Mouse (Mus musculus): ENCODE data around the gene Gm973. TPM values are rescaled to one million over a fixed set of nuclear protein-coding genes. Genes with fewer than 3 reads are reported as not detected.
A peak's percentile ranks its signal among the peaks of the same experiment; 100 is the strongest.

Gm973 gene
- polyA plus RNA-seq, 1 experiment from 2014 or later = 9.5 TPM

GRCm38 (mm10) chr1:59487651-59488051, 28.4 kb upstream of the Gm973 start:
- WGBS = 4% methylated on average over 10 of the region's 10 CpGs
- DNase-seq (ENCODE audit: low spot score) (peak; percentile 44), ATAC-seq (ENCODE audit: low FRiP score) (no peak)
- Histone ChIP-seq H3K4me2 (replicated peaks; ENCODE audit: low read depth, low read length) (peak overlapping the region; percentile 36), H3K27ac (ENCODE audit: low read depth, low read length) (no peak overlapping the region), H3K4me1 (replicated peaks; ENCODE audit: control insufficient read depth, insufficient read depth, low read length) (peaks cover 11% of the 10 kb centered on the region; the same call in 1 of the 2 replicates), H3K4me3 (ENCODE audit: low read depth, low read length) (no peak overlapping the region; the same call in 1 of the 2 replicates), H3K9me3 (ENCODE audit: control insufficient read depth, low read length) (no peaks in the 10 kb centered on the region), H3K9ac (ENCODE audit: low read depth, low read length) (0 out of 2 replicates have a peak overlapping the region, but pooled peaks have one; percentile 37), H3K27me3 (ENCODE audit: control insufficient read depth, insufficient read depth, low read length) (no peaks in the 10 kb centered on the region), H3K36me3 (ENCODE audit: control insufficient read depth, insufficient read depth, low read length) (no peaks in the 10 kb centered on the region)

GRCm38 (mm10) chr1:59488481-59488880, 27.6 kb upstream of the Gm973 start:
- DNase-seq (ENCODE audit: low spot score) (no peak), ATAC-seq (ENCODE audit: low FRiP score) (no peak)
- no peaks in the 10 kb centered on the region for H3K9me3 ChIP-seq (ENCODE audit: control insufficient read depth, low read length)
- no peak overlapping the region for H3K4me2 ChIP-seq (replicated peaks; ENCODE audit: low read depth, low read length)
- no peak overlapping the region for H3K9ac ChIP-seq (ENCODE audit: low read depth, low read length)
- no peak overlapping the region for H3K4me3 ChIP-seq (ENCODE audit: low read depth, low read length)
- no peaks in the 10 kb centered on the region for H3K27me3 ChIP-seq (ENCODE audit: control insufficient read depth, insufficient read depth, low read length)
- H3K4me1 ChIP-seq (replicated peaks; ENCODE audit: control insufficient read depth, insufficient read depth, low read length) = peaks cover 8% of the 10 kb centered on the region; the same call in 1 of the 2 replicates
- H3K27ac ChIP-seq (ENCODE audit: low read depth, low read length) = no peak overlapping the region
- 61% methylated on average over 4 of the region's 4 CpGs for WGBS
- H3K36me3 ChIP-seq (ENCODE audit: control insufficient read depth, insufficient read depth, low read length) = no peaks in the 10 kb centered on the region

- Histone ChIP-seq H3K27ac (ENCODE audit: low read depth, low read length) (no peak overlapping the region), H3K9me3 (ENCODE audit: control insufficient read depth, low read length) (no peaks in the 10 kb centered on the region), H3K4me1 (replicated peaks; ENCODE audit: control insufficient read depth, insufficient read depth, low read length) (peaks cover 8% of the 10 kb centered on the region; the same call in 1 of the 2 replicates), H3K4me3 (ENCODE audit: low read depth, low read length) (no peak overlapping the region), H3K4me2 (replicated peaks; ENCODE audit: low read depth, low read length) (no peak overlapping the region), H3K9ac (ENCODE audit: low read depth, low read length) (no peak overlapping the region), H3K36me3 (ENCODE audit: control insufficient read depth, insufficient read depth, low read length) (no peaks in the 10 kb centered on the region), H3K27me3 (ENCODE audit: control insufficient read depth, insufficient read depth, low read length) (no peaks in the 10 kb centered on the region)
- no peak for DNase-seq (ENCODE audit: low spot score)
- no peak for ATAC-seq (ENCODE audit: low FRiP score)
- WGBS = 73% methylated on average over 4 of the region's 4 CpGs
Measured at GRCm38 (mm10) chr1:59488991-59489390, 27.1 kb upstream of the Gm973 start.

DNA sequence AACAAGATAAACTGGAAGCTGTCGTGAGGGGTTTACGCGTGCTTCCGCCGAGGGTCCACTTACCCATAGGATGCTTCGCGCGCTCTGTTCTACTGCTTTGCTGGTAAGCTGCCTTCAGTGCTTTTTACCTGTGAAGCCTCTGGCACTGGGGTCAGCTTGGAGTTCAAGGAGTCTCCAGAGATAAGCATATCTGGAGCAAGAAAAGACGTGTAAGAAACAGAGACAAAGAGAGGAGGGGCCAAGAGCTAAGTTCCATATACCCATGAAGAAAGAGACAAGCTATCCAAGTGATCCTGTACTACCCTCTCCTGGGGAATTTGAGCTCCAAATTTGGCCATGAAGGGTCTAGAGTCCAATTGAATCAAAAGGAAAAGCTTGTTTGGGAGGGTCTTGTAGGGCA, 24.5 kb upstream of the Gm973 start:
- H3K27me3 ChIP-seq (ENCODE audit: control insufficient read depth, insufficient read depth, low read length) = no peaks in the 10 kb centered on the region
- H3K9me3 ChIP-seq (ENCODE audit: control insufficient read depth, low read length) = no peaks in the 10 kb centered on the region
- H3K9ac ChIP-seq (ENCODE audit: low read depth, low read length) = no peak overlapping the region
- no peak overlapping the region for H3K4me2 ChIP-seq (replicated peaks; ENCODE audit: low read depth, low read length)
- H3K4me3 ChIP-seq (ENCODE audit: low read depth, low read length) = no peak overlapping the region
- peaks cover 3% of the 10 kb centered on the region; the same call in 1 of the 2 replicates for H3K4me1 ChIP-seq (replicated peaks; ENCODE audit: control insufficient read depth, insufficient read depth, low read length)
- DNase-seq (ENCODE audit: low spot score) (no peak), ATAC-seq (ENCODE audit: low FRiP score) (no peak)
- no peak overlapping the region for H3K27ac ChIP-seq (ENCODE audit: low read depth, low read length)
- 88% methylated on average over 9 of the region's 9 CpGs for WGBS
- no peaks in the 10 kb centered on the region for H3K36me3 ChIP-seq (ENCODE audit: control insufficient read depth, insufficient read depth, low read length)

DNA sequence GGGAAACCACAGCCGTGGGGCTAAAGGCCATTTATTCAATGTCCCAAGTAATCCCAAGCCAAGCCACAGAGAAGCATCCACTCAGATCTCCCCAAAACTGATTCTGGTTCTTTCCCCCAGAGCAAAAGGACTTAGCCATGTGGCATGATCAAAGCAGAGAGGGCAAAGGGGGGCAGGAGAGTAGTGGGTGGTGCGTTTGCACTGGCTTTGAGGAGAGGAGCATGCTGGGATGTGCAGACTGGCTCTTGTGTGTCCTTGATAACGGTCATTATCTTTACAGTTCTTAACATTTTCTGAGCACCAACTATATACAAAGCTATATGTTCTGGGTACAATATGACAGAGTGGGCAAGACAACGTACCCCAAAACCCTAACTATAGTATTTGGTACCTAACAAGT, 23.6 kb upstream of the Gm973 start:
- DNase-seq (ENCODE audit: low spot score) (no peak), ATAC-seq (ENCODE audit: low FRiP score) (no peak)
- no peak overlapping the region for H3K27ac ChIP-seq (ENCODE audit: low read depth, low read length)
- no peak overlapping the region for H3K4me3 ChIP-seq (ENCODE audit: low read depth, low read length)
- H3K9me3 ChIP-seq (ENCODE audit: control insufficient read depth, low read length) = no peaks in the 10 kb centered on the region
- 65% methylated on average over 4 of the region's 4 CpGs for WGBS
- H3K9ac ChIP-seq (ENCODE audit: low read depth, low read length) = no peak overlapping the region
- H3K36me3 ChIP-seq (ENCODE audit: control insufficient read depth, insufficient read depth, low read length) = no peaks in the 10 kb centered on the region
- H3K4me2 ChIP-seq (replicated peaks; ENCODE audit: low read depth, low read length) = no peak overlapping the region
- H3K4me1 ChIP-seq (replicated peaks; ENCODE audit: control insufficient read depth, insufficient read depth, low read length) = peaks cover 3% of the 10 kb centered on the region; the same call in 1 of the 2 replicates
- H3K27me3 ChIP-seq (ENCODE audit: control insufficient read depth, insufficient read depth, low read length) = no peaks in the 10 kb centered on the region

- no peak overlapping the region for H3K4me2 ChIP-seq (replicated peaks; ENCODE audit: low read depth, low read length)
- DNase-seq (ENCODE audit: low spot score) (no peak), ATAC-seq (ENCODE audit: low FRiP score) (no peak)
- WGBS = 94% methylated on average over 5 of the region's 5 CpGs
- H3K27ac ChIP-seq (ENCODE audit: low read depth, low read length) = no peak overlapping the region
- no peaks in the 10 kb centered on the region for H3K36me3 ChIP-seq (ENCODE audit: control insufficient read depth, insufficient read depth, low read length)
- H3K27me3 ChIP-seq (ENCODE audit: control insufficient read depth, insufficient read depth, low read length) = no peaks in the 10 kb centered on the region
- H3K9ac ChIP-seq (ENCODE audit: low read depth, low read length) = no peak overlapping the region
- no peak overlapping the region for H3K4me3 ChIP-seq (ENCODE audit: low read depth, low read length)
- H3K9me3 ChIP-seq (ENCODE audit: control insufficient read depth, low read length) = no peaks in the 10 kb centered on the region
- H3K4me1 ChIP-seq (replicated peaks; ENCODE audit: control insufficient read depth, insufficient read depth, low read length) = no peaks in the 10 kb centered on the region
Measured at GRCm38 (mm10) chr1:59495970-59496369, 20.1 kb upstream of the Gm973 start.

- Histone ChIP-seq H3K9me3 (ENCODE audit: control insufficient read depth, low read length) (no peaks in the 10 kb centered on the region), H3K4me1 (replicated peaks; ENCODE audit: control insufficient read depth, insufficient read depth, low read length) (no peaks in the 10 kb centered on the region), H3K4me2 (replicated peaks; ENCODE audit: low read depth, low read length) (no peak overlapping the region), H3K27ac (ENCODE audit: low read depth, low read length) (no peak overlapping the region), H3K4me3 (ENCODE audit: low read depth, low read length) (no peak overlapping the region), H3K36me3 (ENCODE audit: control insufficient read depth, insufficient read depth, low read length) (no peaks in the 10 kb centered on the region), H3K9ac (ENCODE audit: low read depth, low read length) (no peak overlapping the region), H3K27me3 (ENCODE audit: control insufficient read depth, insufficient read depth, low read length) (no peaks in the 10 kb centered on the region)
- DNase-seq (ENCODE audit: low spot score) = no peak
- WGBS = 84% methylated on average over 6 of the region's 6 CpGs
- ATAC-seq (ENCODE audit: low FRiP score) = no peak
Measured at GRCm38 (mm10) chr1:59497741-59498613, 18.1 kb upstream of the Gm973 start.

DNA sequence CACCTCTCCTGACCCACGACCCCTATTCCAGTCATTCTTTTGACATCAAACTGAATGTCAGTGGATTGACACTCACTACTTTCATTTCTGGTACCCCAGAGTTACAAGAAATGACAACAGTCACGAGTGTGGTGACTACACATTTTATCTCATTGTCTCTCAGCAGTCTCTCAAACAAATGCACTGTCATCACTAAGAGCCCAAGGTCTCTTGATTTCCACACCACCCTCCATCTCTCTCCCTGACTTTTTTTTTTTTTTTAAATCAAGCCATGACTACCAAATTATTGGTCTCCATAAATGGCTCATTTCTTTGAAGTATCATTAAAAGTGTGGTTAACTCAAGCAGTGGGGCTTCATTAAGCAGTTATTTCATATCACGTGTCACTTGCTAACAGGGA, 16.7 kb upstream of the Gm973 start:
- DNase-seq (ENCODE audit: low spot score) = no peak
- Histone ChIP-seq H3K9ac (ENCODE audit: low read depth, low read length) (no peak overlapping the region), H3K27ac (ENCODE audit: low read depth, low read length) (no peak overlapping the region), H3K9me3 (ENCODE audit: control insufficient read depth, low read length) (no peaks in the 10 kb centered on the region), H3K4me2 (replicated peaks; ENCODE audit: low read depth, low read length) (no peak overlapping the region), H3K4me1 (replicated peaks; ENCODE audit: control insufficient read depth, insufficient read depth, low read length) (no peaks in the 10 kb centered on the region), H3K4me3 (ENCODE audit: low read depth, low read length) (no peak overlapping the region), H3K36me3 (ENCODE audit: control insufficient read depth, insufficient read depth, low read length) (no peaks in the 10 kb centered on the region), H3K27me3 (ENCODE audit: control insufficient read depth, insufficient read depth, low read length) (no peaks in the 10 kb centered on the region)
- no peak for ATAC-seq (ENCODE audit: low FRiP score)
- WGBS = 75% methylated on average over 3 of the region's 3 CpGs

GRCm38 (mm10) chr1:59502355-59502754, 13.7 kb upstream of the Gm973 start:
- H3K4me1 ChIP-seq (replicated peaks; ENCODE audit: control insufficient read depth, insufficient read depth, low read length) = no peaks in the 10 kb centered on the region
- H3K9ac ChIP-seq (ENCODE audit: low read depth, low read length) = no peak overlapping the region
- no peaks in the 10 kb centered on the region for H3K36me3 ChIP-seq (ENCODE audit: control insufficient read depth, insufficient read depth, low read length)
- H3K27ac ChIP-seq (ENCODE audit: low read depth, low read length) = no peak overlapping the region
- no peak overlapping the region for H3K4me3 ChIP-seq (ENCODE audit: low read depth, low read length)
- H3K4me2 ChIP-seq (replicated peaks; ENCODE audit: low read depth, low read length) = no peak overlapping the region
- H3K9me3 ChIP-seq (ENCODE audit: control insufficient read depth, low read length) = no peaks in the 10 kb centered on the region
- DNase-seq (ENCODE audit: low spot score) (no peak), ATAC-seq (ENCODE audit: low FRiP score) (no peak)
- 53% methylated on average over 2 of the region's 2 CpGs for WGBS
- H3K27me3 ChIP-seq (ENCODE audit: control insufficient read depth, insufficient read depth, low read length) = no peaks in the 10 kb centered on the region

All from hindbrain, embryonic 11.5 days (tissue).